ENCODE assay signal across 8 mouse cellular contexts in genomic region chr2:103957649-103958546, GRCm38 (mm10). TPM values are rescaled to one million over a fixed set of nuclear protein-coding genes. Genes with fewer than 3 reads are reported as not detected.
DNase-seq lines count a peak whose midpoint lies in the region; ATAC-seq and TF ChIP-seq lines count a peak whose summit lies in the region.

Lmo2 (plus strand) TSS chr2:103957986.

- H3K27me3 ChIP-seq in kidney, postnatal 0 days (ENCODE audit: insufficient read depth, low read length): no peaks in the 10 kb centered on the region
- no peaks in the 10 kb centered on the region for H3K27me3 ChIP-seq in embryonic facial prominence, embryonic 10.5 days (replicated peaks; ENCODE audit: low read depth, poor library complexity, severe bottlenecking)
- no peaks in the 10 kb centered on the region for H3K27me3 ChIP-seq in limb, embryonic 13.5 days

- H3K9me3 ChIP-seq in kidney, postnatal 0 days (replicated peaks; ENCODE audit: low read length): no peaks in the 10 kb centered on the region
- H3K9me3 ChIP-seq in embryonic facial prominence, embryonic 10.5 days: no peaks in the 10 kb centered on the region
- no peaks in the 10 kb centered on the region for H3K9me3 ChIP-seq in limb, embryonic 13.5 days

- no peak within 1 kb of the TSS for H3K4me3 ChIP-seq in kidney, postnatal 0 days (replicated peaks; ENCODE audit: low read depth, low read length)
- no peak within 1 kb of the TSS for H3K4me3 ChIP-seq in embryonic facial prominence, embryonic 10.5 days
- no peak within 1 kb of the TSS for H3K4me3 ChIP-seq in limb, embryonic 13.5 days

- TF ChIP-seq CTCF in kidney, postnatal 0 days (IDR thresholded peaks at IDR 0.05; ENCODE audit: low read depth): no peak

- H3K36me3 ChIP-seq in kidney, postnatal 0 days (ENCODE audit: insufficient read depth, low read length): no peaks in the 10 kb centered on the region
- no peaks in the 10 kb centered on the region for H3K36me3 ChIP-seq in embryonic facial prominence, embryonic 10.5 days (replicated peaks)
- H3K36me3 ChIP-seq in limb, embryonic 13.5 days: no peaks in the 10 kb centered on the region

- no peak for ATAC-seq in kidney, postnatal 0 days (replicated peaks; ENCODE audit: low FRiP score, low read depth)
- ATAC-seq in limb, embryonic 13.5 days (ENCODE audit: low FRiP score, low read depth): no peak
- no peak for ATAC-seq in neutrophil, adult 5-6 weeks (ENCODE audit: extremely low read depth, insufficient number of reproducible peaks, low FRiP score, poor library complexity, severe bottlenecking)

- H3K4me1 ChIP-seq in kidney, postnatal 0 days (replicated peaks; ENCODE audit: insufficient read depth, low read length): no peaks in the 10 kb centered on the region
- no peaks in the 10 kb centered on the region for H3K4me1 ChIP-seq in embryonic facial prominence, embryonic 10.5 days
- H3K4me1 ChIP-seq in limb, embryonic 13.5 days: no peaks in the 10 kb centered on the region

- H3K27ac ChIP-seq in kidney, postnatal 0 days: no peak within 1 kb of the TSS
- H3K27ac ChIP-seq in embryonic facial prominence, embryonic 10.5 days (replicated peaks): no peak within 1 kb of the TSS
- H3K27ac ChIP-seq in limb, embryonic 13.5 days: no peak within 1 kb of the TSS

- no peak for DNase-seq in kidney, postnatal 0 days (ENCODE audit: low spot score)
- no peak for DNase-seq in kidney, postnatal 25 days
- no peak for DNase-seq in embryonic facial prominence, embryonic 10.5 days (ENCODE audit: low spot score)
- DNase-seq in heart, postnatal 25 days (ENCODE audit: low spot score): no peak
- no peak for DNase-seq in cerebellum, postnatal 4 days (ENCODE audit: low spot score in 2 of 2)
- DNase-seq in natural killer cell, adult 2 months (ENCODE audit: low spot score in 2 of 2): no peak

- intact Hi-C loops in heart, postnatal 25 days (cut with DNase I): no loop called here

- no peak within 1 kb of the TSS for H3K9ac ChIP-seq in kidney, postnatal 0 days (ENCODE audit: low read depth, low read length)
- H3K9ac ChIP-seq in limb, embryonic 13.5 days: no peak within 1 kb of the TSS

- 66% methylated on average over 10 of the region's 10 CpGs for WGBS in kidney, postnatal 0 days
- WGBS in embryonic facial prominence, embryonic 10.5 days: 76% methylated on average over 10 of the region's 10 CpGs
- WGBS in limb, embryonic 13.5 days: 62% methylated on average over 10 of the region's 10 CpGs

- H3K4me2 ChIP-seq in kidney, postnatal 0 days (ENCODE audit: low read length): no peak within 1 kb of the TSS
- no peak within 1 kb of the TSS for H3K4me2 ChIP-seq in limb, embryonic 13.5 days (replicated peaks)

RNA-seq across cellular contexts. Expression of gene Lmo2, which starts in this region (rescaled TPM):
- 34.1 and 43.7 TPM in 2 replicates for polyA plus RNA-seq in kidney, postnatal 0 days (2015; fragmentation: Nextera tagmentation; extraction: Ambion mirVana)
- 13.7 and 15.7 TPM in 2 replicates for polyA plus RNA-seq in embryonic facial prominence, embryonic 10.5 days (2016; fragmentation: Nextera tagmentation; extraction: Ambion mirVana)
- 10 to 100 TPM; 19.3 to 19.8 TPM for total RNA-seq in heart, postnatal 25 days (2021)
- 14.0 and 14.5 TPM in 2 replicates for polyA plus RNA-seq in limb, embryonic 13.5 days (2015; fragmentation: Nextera tagmentation; extraction: Ambion mirVana)
- total RNA-seq in neutrophil, adult 5-6 weeks (2017): 134 and 151 TPM in 2 replicates
